Mouse (Mus musculus) 416B (cell line): ENCODE data around the gene Camkk2.

Source experiments
- DNase-seq: peaks from one replicate; pipeline ENCODE4 v3.0.0; 2011; ENCODE audit warnings: low read depth

The Camkk2 gene

DNA sequence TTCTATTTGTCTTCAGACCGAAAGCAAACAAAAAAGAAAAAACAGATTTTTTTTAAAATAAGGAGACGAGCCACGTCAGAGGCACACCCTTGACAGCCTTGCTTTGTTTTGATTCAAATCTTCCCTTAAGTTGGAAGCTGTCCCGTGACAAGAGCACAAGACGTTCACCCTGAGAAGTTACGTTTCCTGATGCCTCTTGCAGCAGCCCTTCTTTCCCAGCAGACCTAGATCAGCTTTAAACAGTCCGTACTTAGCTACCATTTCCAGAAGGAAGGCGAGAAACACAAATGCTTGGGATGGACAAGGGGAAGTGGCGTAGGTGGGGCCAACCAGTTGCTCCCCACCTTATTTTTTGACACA is 80.5 kb downstream of the Camkk2 start:
- no peak for DNase-seq

DNA sequence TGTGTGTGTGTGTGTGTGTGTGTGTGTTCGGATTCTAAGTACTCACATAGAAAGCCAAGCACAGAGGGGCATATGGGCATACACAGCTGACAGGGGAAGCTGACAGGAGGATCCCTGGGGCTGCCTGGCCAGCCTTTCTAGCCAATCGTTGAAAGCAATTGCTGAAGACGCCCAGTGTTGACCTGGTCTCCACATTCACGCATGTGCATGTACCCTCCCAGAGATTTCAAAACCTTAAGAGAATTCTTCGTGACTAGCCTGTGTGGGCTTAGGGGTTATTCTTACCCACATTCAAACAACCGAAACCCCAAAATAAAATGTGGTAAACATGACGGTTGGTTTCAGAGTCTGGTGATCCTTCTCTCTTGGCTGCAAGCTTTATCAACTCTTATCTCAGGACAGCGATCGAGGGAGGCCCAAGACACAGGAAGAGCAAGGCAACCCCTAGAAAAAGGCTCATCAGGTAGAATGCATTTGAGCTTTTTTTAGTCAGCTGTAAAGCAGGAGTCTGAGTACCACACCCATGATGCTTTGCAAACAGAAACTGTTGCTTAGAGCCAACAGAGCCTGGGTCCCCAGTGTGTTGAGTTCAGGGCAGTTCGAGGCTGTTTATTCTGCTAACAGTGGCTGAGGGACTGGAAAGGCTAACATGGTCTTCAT is 81.0 kb downstream of the Camkk2 start:
- peak; percentile 63 for DNase-seq

DNA sequence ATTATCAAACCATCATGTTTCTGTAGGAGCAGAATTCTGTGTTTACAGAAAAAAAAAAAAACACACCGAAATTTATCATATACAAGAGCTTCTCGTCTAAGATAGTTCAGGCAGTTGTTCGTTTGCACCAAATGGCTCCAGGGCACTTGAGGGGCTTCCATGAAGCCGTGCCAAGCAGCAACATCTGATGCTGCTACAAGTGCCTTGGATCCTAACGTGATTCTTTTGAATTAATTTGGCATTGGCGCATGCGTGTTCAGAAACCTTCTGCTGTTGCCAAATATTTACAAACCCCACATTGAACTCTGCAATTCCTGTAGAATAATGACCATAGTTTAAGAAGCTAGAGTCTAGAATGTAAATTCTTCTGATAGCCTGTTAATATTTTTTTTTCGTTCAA is 83.7 kb downstream of the Camkk2 start:
- no peak for DNase-seq

DNA sequence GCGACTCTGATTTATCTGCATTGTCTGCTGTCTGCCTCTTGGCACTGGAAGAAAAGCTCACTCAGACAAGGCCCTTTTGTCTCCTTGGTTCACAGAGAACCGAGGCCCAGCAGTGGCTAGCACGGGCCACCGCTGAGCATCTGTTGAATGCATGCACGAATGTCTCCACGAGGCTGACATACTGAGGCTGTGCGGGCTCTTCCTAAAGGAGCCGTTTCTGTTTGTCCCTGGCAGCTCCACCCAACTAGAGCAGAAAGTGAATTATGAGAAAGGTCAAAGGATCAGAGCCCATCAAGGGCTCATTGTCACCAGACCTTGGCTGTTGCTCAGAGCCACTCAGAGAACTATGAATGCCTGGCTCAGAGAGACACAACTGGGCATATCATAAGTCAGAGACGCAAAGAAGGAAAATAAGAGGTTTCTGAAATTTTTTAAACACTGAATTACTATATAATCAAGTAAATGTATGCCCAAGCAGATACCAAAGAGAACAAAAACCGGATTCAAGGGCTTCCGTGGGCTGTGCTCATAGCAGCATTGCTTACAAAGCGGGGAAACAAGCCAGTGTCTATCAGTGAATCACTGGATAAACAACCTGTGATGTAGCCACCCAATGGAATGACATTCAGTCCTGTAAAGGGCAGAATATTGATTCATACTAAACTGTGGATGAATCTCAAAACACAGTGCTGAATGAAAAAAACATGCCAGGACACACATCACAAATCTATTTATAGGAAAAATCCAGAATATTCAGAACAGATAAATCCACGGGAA is 85.6 kb downstream of the Camkk2 start:
- no peak for DNase-seq

DNA sequence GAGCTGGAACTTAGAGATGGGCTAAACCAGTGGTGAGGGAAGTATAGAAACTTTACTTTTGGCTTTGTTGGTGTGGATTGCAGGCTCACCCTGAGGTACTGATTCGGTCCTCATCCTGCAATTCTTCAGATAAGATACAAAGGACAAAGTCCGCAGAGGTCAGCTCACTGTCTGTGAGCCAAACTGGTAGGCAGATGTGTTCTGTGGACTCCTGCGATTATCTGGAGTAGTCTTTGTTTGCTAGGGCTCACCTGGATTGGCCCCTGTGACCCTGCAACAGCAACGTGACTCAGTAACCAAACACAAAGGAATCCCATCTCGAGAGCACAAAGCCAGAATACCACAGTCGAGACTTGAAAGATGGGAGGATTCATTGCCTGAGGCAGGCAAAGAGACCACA is 88.7 kb downstream of the Camkk2 start:
- no peak for DNase-seq

DNA sequence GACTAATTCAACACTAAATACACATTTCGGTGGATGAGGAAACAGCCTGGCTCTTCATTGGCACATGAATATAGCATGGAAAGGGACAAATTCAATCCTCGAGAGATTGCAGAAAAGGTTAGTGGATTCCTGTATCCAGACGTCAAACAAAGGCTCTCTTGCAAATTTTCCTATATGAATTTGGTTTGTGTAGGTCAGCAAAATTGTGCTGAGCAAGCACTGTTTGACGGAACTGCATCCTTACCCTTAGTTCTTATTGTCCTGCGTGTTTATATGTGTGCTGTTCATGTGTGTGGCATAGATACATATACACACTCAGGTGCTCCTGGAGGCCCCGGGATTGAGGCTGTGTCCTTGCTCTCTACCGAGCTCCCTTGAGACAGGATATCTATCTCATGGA is 90.1 kb downstream of the Camkk2 start:
- DNase-seq, result no peak

DNA sequence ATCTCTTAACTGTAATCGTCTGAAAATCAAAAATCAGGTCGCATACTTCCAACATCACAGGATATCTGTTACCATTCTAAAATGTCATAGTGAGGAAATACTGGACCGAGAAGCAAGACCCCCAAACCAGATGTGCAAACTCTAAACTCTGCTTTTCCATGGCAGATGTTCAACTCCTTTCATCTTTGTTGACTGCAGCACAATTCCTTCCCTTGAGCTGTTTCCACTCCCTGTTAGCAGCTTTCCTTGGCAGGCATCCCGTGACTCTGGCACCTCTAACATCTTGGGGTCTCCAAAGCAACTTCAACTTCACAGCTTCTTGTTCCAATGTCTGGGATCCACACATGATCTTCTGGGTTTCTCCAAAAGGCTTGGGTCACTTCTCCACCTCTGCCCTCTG is 91.8 kb downstream of the Camkk2 start:
- DNase-seq, result no peak

DNA sequence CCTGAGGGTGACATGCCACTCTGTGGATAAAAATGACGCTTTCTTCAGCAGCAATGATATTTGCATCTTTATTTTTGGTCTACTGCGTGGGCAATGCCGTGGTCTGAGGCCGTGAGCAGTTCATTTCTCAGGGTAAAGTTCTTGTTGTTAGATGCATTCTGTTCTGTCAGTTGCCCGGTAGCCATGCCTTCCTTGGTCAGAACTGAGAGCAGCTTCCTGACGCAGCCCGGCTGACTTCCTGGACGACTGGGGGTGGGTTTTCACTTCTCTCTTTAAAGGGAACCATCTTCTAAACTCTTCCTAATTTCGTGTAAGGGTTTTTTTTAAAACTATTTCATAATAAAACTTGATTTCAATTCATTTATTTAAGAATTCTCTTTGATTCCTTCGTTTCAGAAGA is 95.3 kb downstream of the Camkk2 start:
- peak; percentile 51 for DNase-seq

DNA sequence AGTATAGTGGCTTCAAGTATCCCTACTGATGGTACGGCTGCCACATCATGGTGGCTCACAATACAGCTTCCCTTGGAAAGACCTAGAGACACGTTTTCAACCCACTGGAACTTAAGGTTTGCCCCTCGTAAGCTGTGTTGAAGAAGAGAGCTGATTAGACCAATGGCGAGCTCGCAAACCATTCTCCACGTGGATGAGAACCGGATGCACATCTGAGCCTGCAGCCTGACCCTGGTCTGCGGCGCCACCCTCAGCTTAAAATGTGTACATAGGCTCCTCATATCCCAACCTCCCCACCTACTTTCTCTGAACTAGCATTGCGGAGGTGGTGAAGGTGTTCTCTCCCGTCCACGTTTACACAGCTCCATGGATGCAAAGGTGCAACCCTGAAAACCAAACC is 97.9 kb downstream of the Camkk2 start:
- DNase-seq, result no peak
